Comparison of ENCODE assay signal across 23 mouse cellular contexts in genomic region chr2:29235026-29235425, GRCm38 (mm10). TPM values are rescaled to one million over a fixed set of nuclear protein-coding genes. Genes with fewer than 3 reads are reported as not detected.
DNase-seq lines count a peak whose midpoint lies in the region; ATAC-seq lines count a peak whose summit lies in the region.
"Had no signal": no experiment of that assay in that cellular context is flagged by ENCODE, and none has a peak within 500 bp of the region (broad histone marks: within the 10 kb centered on the region; RNA-seq: fewer than 3 reads in every experiment).

No protein-coding gene starts in this region.

- H3K4me2 ChIP-seq in kidney, embryonic 15.5 days, result 0 out of 2 replicates have a peak overlapping the region, but pooled peaks have one; percentile 16
- H3K4me2 ChIP-seq: embryonic facial prominence, embryonic 12.5 days; hindbrain, embryonic 15.5 days; intestine, embryonic 15.5 days; limb, embryonic 13.5 days; liver, embryonic 11.5 days; lung, embryonic 15.5 days had no signal

- DNase-seq in cerebellum, postnatal 25 days, result peak; percentile 44 to 61
- no peak for DNase-seq in cerebellum, postnatal 4 days (ENCODE audit: low spot score in 2 of 2)
- no peak for DNase-seq in heart, embryonic 10.5 days (ENCODE audit: low spot score)
- DNase-seq in heart, adult 11 months, result no peak
- no peak for DNase-seq in kidney, postnatal 4 days
- no peak for DNase-seq in right cerebral cortex, postnatal 4 days
- DNase-seq: adrenal gland, postnatal 10 days; forebrain, postnatal 0 days; gastrocnemius, postnatal 25 days; heart, postnatal 4 days; spleen, adult 18-20 months; thymus, adult 2 months; thymus, postnatal 36 days had no signal

- no peak for ATAC-seq in kidney, embryonic 15.5 days (replicated peaks; ENCODE audit: low FRiP score)
- ATAC-seq: forebrain, postnatal 0 days; intestine, embryonic 15.5 days; midbrain, embryonic 16.5 days; Patski had no signal

- no peak overlapping the region for H3K9ac ChIP-seq in kidney, embryonic 15.5 days
- H3K9ac ChIP-seq: embryonic facial prominence, embryonic 12.5 days; forebrain, postnatal 0 days; hindbrain, embryonic 15.5 days; intestine, embryonic 15.5 days; limb, embryonic 13.5 days; lung, embryonic 15.5 days had no signal

- H3K36me3 ChIP-seq in heart, embryonic 10.5 days, result no peaks in the 10 kb centered on the region
- no peaks in the 10 kb centered on the region for H3K36me3 ChIP-seq in kidney, embryonic 15.5 days
- H3K36me3 ChIP-seq: embryonic facial prominence, embryonic 12.5 days; hindbrain, embryonic 15.5 days; intestine, embryonic 15.5 days; limb, embryonic 13.5 days; lung, embryonic 15.5 days; midbrain, embryonic 10.5 days had no signal

- no peaks in the 10 kb centered on the region for H3K9me3 ChIP-seq in heart, embryonic 10.5 days
- no peaks in the 10 kb centered on the region for H3K9me3 ChIP-seq in kidney, embryonic 15.5 days (replicated peaks)
- H3K9me3 ChIP-seq: embryonic facial prominence, embryonic 12.5 days; hindbrain, embryonic 15.5 days; intestine, embryonic 15.5 days; limb, embryonic 13.5 days; lung, embryonic 15.5 days; midbrain, embryonic 10.5 days had no signal

- H3K27me3 ChIP-seq in heart, embryonic 10.5 days (ENCODE audit: insufficient read depth, poor library complexity, severe bottlenecking), result peaks cover 32% of the 10 kb centered on the region
- peaks cover 25% of the 10 kb centered on the region; the same call in 1 of the 2 replicates for H3K27me3 ChIP-seq in kidney, embryonic 15.5 days
- H3K27me3 ChIP-seq: embryonic facial prominence, embryonic 12.5 days; hindbrain, embryonic 15.5 days; intestine, embryonic 15.5 days; lung, embryonic 15.5 days; Patski had no signal

- 70% methylated on average over 3 of the region's 3 CpGs for WGBS in heart, embryonic 10.5 days
- WGBS in kidney, embryonic 15.5 days, result 80% methylated on average over 3 of the region's 3 CpGs

- H3K27ac ChIP-seq in heart, embryonic 10.5 days, result peak overlapping the region; percentile 6; the same call in 1 of the 2 replicates
- H3K27ac ChIP-seq in kidney, embryonic 15.5 days, result no peak overlapping the region
- H3K27ac ChIP-seq: embryonic facial prominence, embryonic 12.5 days; hindbrain, embryonic 15.5 days; intestine, embryonic 15.5 days; limb, embryonic 13.5 days; lung, embryonic 15.5 days; midbrain, embryonic 10.5 days had no signal

- H3K4me1 ChIP-seq in heart, embryonic 10.5 days, result no peaks in the 10 kb centered on the region; the same call in 1 of the 2 replicates
- peaks cover 18% of the 10 kb centered on the region for H3K4me1 ChIP-seq in kidney, embryonic 15.5 days
- H3K4me1 ChIP-seq: embryonic facial prominence, embryonic 12.5 days; intestine, embryonic 15.5 days; limb, embryonic 13.5 days; lung, embryonic 15.5 days had no signal

- H3K4me3 ChIP-seq in heart, embryonic 10.5 days, result no peak overlapping the region
- no peak overlapping the region for H3K4me3 ChIP-seq in kidney, embryonic 15.5 days (replicated peaks)
- H3K4me3 ChIP-seq: embryonic facial prominence, embryonic 12.5 days; hindbrain, embryonic 15.5 days; intestine, embryonic 15.5 days; limb, embryonic 13.5 days; lung, embryonic 15.5 days; midbrain, embryonic 10.5 days had no signal

RNA-seq across cellular contexts. Expression of gene Ntng2, which starts 17.8 kb away (rescaled TPM):
- polyA plus RNA-seq in heart, embryonic 10.5 days (2016; fragmentation: Nextera tagmentation; extraction: Ambion mirVana), result 0.20 and 0.87 TPM in 2 replicates
- polyA plus RNA-seq in kidney, embryonic 15.5 days (2015; fragmentation: Nextera tagmentation; extraction: Ambion mirVana), result 3.9 and 4.1 TPM in 2 replicates
- polyA plus RNA-seq: liver, embryonic 11.5 days had no signal

Comparison
In these comparisons a context has a peak if more than half of its experiments do, and no peak if none do; other contexts are left out.
1. DNase-seq: peak in cerebellum, postnatal 25 days (2 of 2); none in cerebellum, postnatal 4 days (0 of 2), heart, embryonic 10.5 days (single experiment), heart, adult 11 months (single experiment), kidney, postnatal 4 days (0 of 2) and right cerebral cortex, postnatal 4 days (single experiment).